Comparison of ENCODE assay signal across 9 mouse cellular contexts in the genomic region with DNA sequence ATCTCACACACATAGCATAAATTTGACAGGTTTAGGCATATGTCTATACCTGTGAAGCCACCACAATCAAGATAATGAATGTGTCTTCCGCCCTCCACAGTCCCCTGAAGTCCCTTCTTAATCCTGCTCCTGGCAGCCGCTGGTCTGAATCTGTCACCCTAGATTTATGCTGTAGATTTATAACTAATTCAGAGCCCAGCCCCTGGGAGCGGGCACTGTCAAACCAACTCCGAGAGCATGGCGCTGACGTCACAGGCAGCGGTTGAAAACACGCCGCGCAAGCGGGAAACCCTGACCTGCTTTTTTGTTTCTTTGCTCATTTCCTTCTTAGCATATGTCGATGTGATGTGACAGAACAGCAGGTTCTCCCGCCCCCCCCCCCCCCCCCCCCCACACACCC. TPM values are rescaled to one million over a fixed set of nuclear protein-coding genes. Genes with fewer than 3 reads are reported as not detected.
DNase-seq lines count a peak whose midpoint lies in the region; ATAC-seq and TF ChIP-seq lines count a peak whose summit lies in the region.
"Had no signal": no experiment of that assay in that cellular context is flagged by ENCODE, and none has a peak within 500 bp of the region (broad histone marks: within the 10 kb centered on the region; RNA-seq: fewer than 3 reads in every experiment).

No protein-coding gene starts in this region.

- no peak for TF ChIP-seq EP300 in heart, adult 2 months (IDR thresholded peaks at IDR 0.05; ENCODE audit: insufficient read depth, low read depth, low read length)

- H3K4me2 ChIP-seq in heart, embryonic 16.5 days (ENCODE audit: low read depth, low read length) = peak overlapping the region; percentile 59
- peak overlapping the region; percentile 8; the same call in 1 of the 2 replicates for H3K4me2 ChIP-seq in embryonic facial prominence, embryonic 11.5 days (ENCODE audit: low read depth, low read length)
- peak overlapping the region; percentile 30 for H3K4me2 ChIP-seq in intestine, embryonic 16.5 days (ENCODE audit: low read depth, low read length)
- H3K4me2 ChIP-seq in midbrain, embryonic 15.5 days = peak overlapping the region; percentile 43

- no peak for TF ChIP-seq POLR2A in heart, adult 2 months (IDR thresholded peaks at IDR 0.05; ENCODE audit: insufficient read depth, low read depth, low read length)

- H3K27ac ChIP-seq in heart, embryonic 16.5 days (ENCODE audit: low read length) = no peak overlapping the region
- H3K27ac ChIP-seq in heart, adult 2 months = no peak overlapping the region
- H3K27ac ChIP-seq in embryonic facial prominence, embryonic 11.5 days (replicated peaks; ENCODE audit: low read depth, low read length) = no peak overlapping the region
- no peak overlapping the region for H3K27ac ChIP-seq in intestine, embryonic 16.5 days (ENCODE audit: low read length)
- no peak overlapping the region for H3K27ac ChIP-seq in midbrain, embryonic 15.5 days
- H3K27ac ChIP-seq: macrophage had no signal

- no peaks in the 10 kb centered on the region for H3K4me1 ChIP-seq in heart, embryonic 16.5 days (ENCODE audit: control insufficient read depth, insufficient read depth, low read length)
- H3K4me1 ChIP-seq in heart, adult 2 months (ENCODE audit: control insufficient read depth, insufficient read depth, low read length) = no peaks in the 10 kb centered on the region
- H3K4me1 ChIP-seq in embryonic facial prominence, embryonic 11.5 days (ENCODE audit: control insufficient read depth, insufficient read depth, low read length) = no peaks in the 10 kb centered on the region
- H3K4me1 ChIP-seq in intestine, embryonic 16.5 days (ENCODE audit: control insufficient read depth, insufficient read depth, low read length) = no peaks in the 10 kb centered on the region; the same call in 1 of the 2 replicates
- no peaks in the 10 kb centered on the region for H3K4me1 ChIP-seq in midbrain, embryonic 15.5 days

- no peaks in the 10 kb centered on the region for H3K36me3 ChIP-seq in heart, embryonic 16.5 days (ENCODE audit: control insufficient read depth, insufficient read depth)
- no peaks in the 10 kb centered on the region for H3K36me3 ChIP-seq in heart, adult 2 months (ENCODE audit: control insufficient read depth, insufficient read depth, low read length)
- no peaks in the 10 kb centered on the region for H3K36me3 ChIP-seq in embryonic facial prominence, embryonic 11.5 days (replicated peaks; ENCODE audit: control insufficient read depth, insufficient read depth, low read depth, low read length)
- H3K36me3 ChIP-seq in intestine, embryonic 16.5 days (ENCODE audit: control insufficient read depth, insufficient read depth, low read length) = no peaks in the 10 kb centered on the region
- no peaks in the 10 kb centered on the region for H3K36me3 ChIP-seq in midbrain, embryonic 15.5 days (replicated peaks)

- intact Hi-C loops in heart, adult 2 months (cut with DNase I) = no loop called here

- ATAC-seq in heart, embryonic 16.5 days (replicated peaks; ENCODE audit: extremely low read depth, insufficient read depth, low FRiP score) = no peak
- ATAC-seq in embryonic facial prominence, embryonic 11.5 days (replicated peaks; ENCODE audit: insufficient number of reproducible peaks, low FRiP score, low TSS enrichment, low read depth) = no peak
- ATAC-seq in intestine, embryonic 16.5 days = peak; percentile 23; the same call in 1 of the 2 replicates
- peak; percentile 84 for ATAC-seq in midbrain, embryonic 15.5 days (replicated peaks)

- TF ChIP-seq CTCF in heart, adult 2 months (IDR thresholded peaks at IDR 0.05) = no peak

- no peaks in the 10 kb centered on the region for H3K79me2 ChIP-seq in heart, adult 2 months (replicated peaks; ENCODE audit: control insufficient read depth, insufficient read depth, low read length)

- H3K27me3 ChIP-seq in heart, embryonic 16.5 days (ENCODE audit: control insufficient read depth, insufficient read depth, low read length) = no peaks in the 10 kb centered on the region
- no peaks in the 10 kb centered on the region for H3K27me3 ChIP-seq in heart, adult 2 months (ENCODE audit: control insufficient read depth, insufficient read depth, low read length)
- H3K27me3 ChIP-seq in embryonic facial prominence, embryonic 11.5 days (ENCODE audit: control insufficient read depth, insufficient read depth, low read length) = no peaks in the 10 kb centered on the region
- H3K27me3 ChIP-seq in intestine, embryonic 16.5 days (replicated peaks; ENCODE audit: control insufficient read depth, insufficient read depth, low read length) = no peaks in the 10 kb centered on the region
- H3K27me3 ChIP-seq in midbrain, embryonic 15.5 days (replicated peaks) = no peaks in the 10 kb centered on the region

- 47% methylated on average over 12 of the region's 13 CpGs for WGBS in heart, embryonic 16.5 days
- 52% methylated on average over 13 of the region's 13 CpGs for WGBS in heart, adult 2 months
- 52% methylated on average over 13 of the region's 13 CpGs for whole genome bisulfite sequencing in embryonic facial prominence, embryonic 11.5 days
- WGBS in intestine, embryonic 16.5 days = 35% methylated on average over 13 of the region's 13 CpGs
- WGBS in midbrain, embryonic 15.5 days = 46% methylated on average over 12 of the region's 13 CpGs

- peak overlapping the region; percentile 20 for H3K4me3 ChIP-seq in heart, embryonic 16.5 days (ENCODE audit: low read length)
- no peak overlapping the region for H3K4me3 ChIP-seq in heart, adult 2 months
- H3K4me3 ChIP-seq in embryonic facial prominence, embryonic 11.5 days (ENCODE audit: low read depth, low read length) = no peak overlapping the region
- no peak overlapping the region for H3K4me3 ChIP-seq in intestine, embryonic 16.5 days (ENCODE audit: low read length)
- peak overlapping the region; percentile 21 for H3K4me3 ChIP-seq in midbrain, embryonic 15.5 days

- DNase-seq in heart, adult 2 months = no peak
- peak; percentile 26 for DNase-seq in embryonic facial prominence, embryonic 11.5 days (ENCODE audit: low spot score)
- no peak for DNase-seq in right cerebral cortex, postnatal 36 days (ENCODE audit: low spot score in 2 of 2)
- DNase-seq in right cerebral cortex, adult 18-20 months = no peak
- no peak for DNase-seq in heart, adult 9 months (ENCODE audit: low spot score in 2 of 2)

- H3K9me3 ChIP-seq in heart, embryonic 16.5 days (replicated peaks; ENCODE audit: control insufficient read depth, low read length) = peaks cover 3% of the 10 kb centered on the region; the same call in 1 of the 2 replicates
- no peaks in the 10 kb centered on the region for H3K9me3 ChIP-seq in embryonic facial prominence, embryonic 11.5 days (replicated peaks; ENCODE audit: control insufficient read depth, low read length)
- no peaks in the 10 kb centered on the region for H3K9me3 ChIP-seq in intestine, embryonic 16.5 days (ENCODE audit: control insufficient read depth, low read length)
- no peaks in the 10 kb centered on the region for H3K9me3 ChIP-seq in midbrain, embryonic 15.5 days

- no peak overlapping the region for H3K9ac ChIP-seq in heart, embryonic 16.5 days (ENCODE audit: low read length)
- no peak overlapping the region for H3K9ac ChIP-seq in heart, adult 2 months (ENCODE audit: low read depth, low read length)
- H3K9ac ChIP-seq in embryonic facial prominence, embryonic 11.5 days (replicated peaks; ENCODE audit: low read length) = no peak overlapping the region
- no peak overlapping the region for H3K9ac ChIP-seq in intestine, embryonic 16.5 days (ENCODE audit: low read depth, low read length)
- H3K9ac ChIP-seq in midbrain, embryonic 15.5 days = no peak overlapping the region

RNA-seq across cellular contexts. Expression of a gene that starts 25.3 kb away (rescaled TPM):
- polyA plus RNA-seq in heart, embryonic 16.5 days (2015; fragmentation: Nextera tagmentation; extraction: Ambion mirVana) = 36.6 and 38.6 TPM in 2 replicates
- 10 to 100 TPM; 70.2 to 75.6 TPM for total RNA-seq in heart, adult 2 months (2021)
- polyA plus RNA-seq in heart, adult 2 months (2012; rRNA removed) = 21.4 and 38.8 TPM in 2 replicates
- polyA plus RNA-seq in embryonic facial prominence, embryonic 11.5 days (2014; fragmentation: Nextera tagmentation; extraction: Ambion mirVana) = 47.9 and 48.7 TPM in 2 replicates
- polyA plus RNA-seq in intestine, embryonic 16.5 days (2015; fragmentation: Nextera tagmentation; extraction: Ambion mirVana) = 27.3 and 39.7 TPM in 2 replicates
- 18.5 and 18.6 TPM in 2 replicates for polyA plus RNA-seq in midbrain, embryonic 15.5 days (2015; fragmentation: Nextera tagmentation; extraction: Ambion mirVana)

Comparison
In these comparisons a context has a peak if more than half of its experiments do, and no peak if none do; other contexts are left out.
1. H3K4me3 ChIP-seq: peak in heart, embryonic 16.5 days (single experiment) and midbrain, embryonic 15.5 days (single experiment); none in heart, adult 2 months (single experiment), embryonic facial prominence, embryonic 11.5 days (single experiment) and intestine, embryonic 16.5 days (single experiment).
2. ATAC-seq: peak in intestine, embryonic 16.5 days (single experiment) and midbrain, embryonic 15.5 days (single experiment); none in heart, embryonic 16.5 days (single experiment) and embryonic facial prominence, embryonic 11.5 days (single experiment).
3. H3K4me2 ChIP-seq: peak in every context shown above with its lines; median percentile 59 in heart, embryonic 16.5 days; 43 in midbrain, embryonic 15.5 days; 30 in intestine, embryonic 16.5 days; 8 in embryonic facial prominence, embryonic 11.5 days.